Mouse (Mus musculus): Measurements from ENCODE around the gene Pspn. TPM values are rescaled to one million over a fixed set of nuclear protein-coding genes. Genes with fewer than 3 reads are reported as not detected.

Pspn gene
- polyA plus RNA-seq, 1 experiment from 2014 or later, result not detected

GRCm38 (mm10) chr17:56976531-56977390 lies 23.1 kb downstream of the Pspn start:
- Histone ChIP-seq H3K36me3 (no peaks in the 10 kb centered on the region), H3K9me3 (no peaks in the 10 kb centered on the region), H3K4me2 (no peak overlapping the region), H3K4me3 (no peak overlapping the region), H3K4me1 (no peaks in the 10 kb centered on the region), H3K27me3 (no peaks in the 10 kb centered on the region), H3K9ac (no peak overlapping the region), H3K27ac (no peak overlapping the region)
- ATAC-seq (ENCODE audit: borderline replicate concordance, extremely low read depth, low FRiP score, low TSS enrichment), result no peak
- 59% methylated on average over 8 of the region's 8 CpGs for WGBS

- no peak overlapping the region for H3K9ac ChIP-seq
- no peak for ATAC-seq (ENCODE audit: borderline replicate concordance, extremely low read depth, low FRiP score, low TSS enrichment)
- H3K9me3 ChIP-seq, result no peaks in the 10 kb centered on the region
- H3K4me1 ChIP-seq, result no peaks in the 10 kb centered on the region
- H3K4me3 ChIP-seq, result no peak overlapping the region
- H3K27me3 ChIP-seq, result no peaks in the 10 kb centered on the region
- no peak overlapping the region for H3K27ac ChIP-seq
- WGBS, result 62% methylated on average over 3 of the region's 3 CpGs
- H3K4me2 ChIP-seq, result no peak overlapping the region
- no peaks in the 10 kb centered on the region for H3K36me3 ChIP-seq
Observed at GRCm38 (mm10) chr17:56975391-56975790, 24.4 kb downstream of the Pspn start.

- Histone ChIP-seq H3K9me3 (no peaks in the 10 kb centered on the region), H3K4me2 (no peak overlapping the region), H3K4me3 (no peak overlapping the region), H3K4me1 (no peaks in the 10 kb centered on the region), H3K9ac (no peak overlapping the region), H3K36me3 (no peaks in the 10 kb centered on the region), H3K27ac (no peak overlapping the region), H3K27me3 (no peaks in the 10 kb centered on the region)
- 70% methylated on average over 5 of the region's 5 CpGs for WGBS
- no peak for ATAC-seq (ENCODE audit: borderline replicate concordance, extremely low read depth, low FRiP score, low TSS enrichment)
Observed at GRCm38 (mm10) chr17:56974708-56975240, 25.0 kb downstream of the Pspn start.

- no peak overlapping the region for H3K9ac ChIP-seq
- H3K4me2 ChIP-seq, result no peak overlapping the region
- H3K9me3 ChIP-seq, result no peaks in the 10 kb centered on the region
- no peak overlapping the region for H3K27ac ChIP-seq
- 56% methylated on average over 13 of the region's 14 CpGs for WGBS
- H3K27me3 ChIP-seq, result no peaks in the 10 kb centered on the region
- no peak overlapping the region for H3K4me3 ChIP-seq
- no peak for ATAC-seq (ENCODE audit: borderline replicate concordance, extremely low read depth, low FRiP score, low TSS enrichment)
- H3K36me3 ChIP-seq, result no peaks in the 10 kb centered on the region
- H3K4me1 ChIP-seq, result no peaks in the 10 kb centered on the region
Observed at GRCm38 (mm10) chr17:56973956-56974707, 25.7 kb downstream of the Pspn start.

GRCm38 (mm10) chr17:56970081-56970480 lies 29.7 kb downstream of the Pspn start:
- Histone ChIP-seq H3K36me3 (no peaks in the 10 kb centered on the region), H3K9ac (no peak overlapping the region), H3K27ac (no peak overlapping the region), H3K4me1 (no peaks in the 10 kb centered on the region), H3K4me3 (no peak overlapping the region), H3K9me3 (no peaks in the 10 kb centered on the region), H3K4me2 (no peak overlapping the region), H3K27me3 (no peaks in the 10 kb centered on the region)
- WGBS, result 59% methylated on average over 5 of the region's 5 CpGs
- ATAC-seq (ENCODE audit: borderline replicate concordance, extremely low read depth, low FRiP score, low TSS enrichment), result no peak

GRCm38 (mm10) chr17:56969321-56969720 lies 30.5 kb downstream of the Pspn start:
- 39% methylated on average over 3 of the region's 3 CpGs for WGBS
- no peak overlapping the region for H3K27ac ChIP-seq
- no peak for ATAC-seq (ENCODE audit: borderline replicate concordance, extremely low read depth, low FRiP score, low TSS enrichment)

GRCm38 (mm10) chr17:56963646-56964045 lies 36.2 kb downstream of the Pspn start:
- no peak for ATAC-seq (ENCODE audit: borderline replicate concordance, extremely low read depth, low FRiP score, low TSS enrichment)
- Histone ChIP-seq H3K9ac (no peak overlapping the region), H3K4me3 (no peak overlapping the region), H3K4me1 (no peaks in the 10 kb centered on the region), H3K4me2 (no peak overlapping the region), H3K36me3 (no peaks in the 10 kb centered on the region), H3K27ac (no peak overlapping the region), H3K27me3 (no peaks in the 10 kb centered on the region), H3K9me3 (no peaks in the 10 kb centered on the region)
- WGBS, result 65% methylated on average over 6 of the region's 6 CpGs

More at GRCm38 (mm10) chr17:56969321-56969720, 30.5 kb downstream of the Pspn start:
- Histone ChIP-seq H3K9me3 (no peaks in the 10 kb centered on the region), H3K27me3 (no peaks in the 10 kb centered on the region), H3K9ac (no peak overlapping the region), H3K36me3 (no peaks in the 10 kb centered on the region), H3K4me1 (no peaks in the 10 kb centered on the region), H3K4me3 (no peak overlapping the region), H3K4me2 (no peak overlapping the region)

- H3K9me3 ChIP-seq, result no peaks in the 10 kb centered on the region
- no peaks in the 10 kb centered on the region for H3K36me3 ChIP-seq
- ATAC-seq (ENCODE audit: borderline replicate concordance, extremely low read depth, low FRiP score, low TSS enrichment), result no peak
- no peak overlapping the region for H3K4me2 ChIP-seq
- 63% methylated on average over 5 of the region's 5 CpGs for WGBS
- no peaks in the 10 kb centered on the region for H3K27me3 ChIP-seq
- H3K4me3 ChIP-seq, result no peak overlapping the region
- H3K9ac ChIP-seq, result no peak overlapping the region
- H3K27ac ChIP-seq, result no peak overlapping the region
- H3K4me1 ChIP-seq, result no peaks in the 10 kb centered on the region
Observed at GRCm38 (mm10) chr17:56962642-56963405, 37.0 kb downstream of the Pspn start.

GRCm38 (mm10) chr17:56961880-56962279 lies 37.9 kb downstream of the Pspn start:
- Histone ChIP-seq H3K27me3 (no peaks in the 10 kb centered on the region), H3K4me2 (no peak overlapping the region), H3K27ac (no peak overlapping the region), H3K9ac (no peak overlapping the region), H3K9me3 (no peaks in the 10 kb centered on the region), H3K36me3 (no peaks in the 10 kb centered on the region), H3K4me3 (no peak overlapping the region), H3K4me1 (no peaks in the 10 kb centered on the region)
- 88% methylated on average over 4 of the region's 4 CpGs for WGBS
- ATAC-seq (ENCODE audit: borderline replicate concordance, extremely low read depth, low FRiP score, low TSS enrichment), result no peak

GRCm38 (mm10) chr17:56958667-56959066 lies 41.2 kb downstream of the Pspn start:
- Histone ChIP-seq H3K27me3 (no peaks in the 10 kb centered on the region), H3K4me1 (no peaks in the 10 kb centered on the region), H3K27ac (no peak overlapping the region), H3K9me3 (no peaks in the 10 kb centered on the region), H3K36me3 (no peaks in the 10 kb centered on the region), H3K9ac (no peak overlapping the region), H3K4me3 (no peak overlapping the region), H3K4me2 (no peak overlapping the region)
- no peak for ATAC-seq (ENCODE audit: borderline replicate concordance, extremely low read depth, low FRiP score, low TSS enrichment)
- WGBS, result 62% methylated on average over 4 of the region's 4 CpGs

GRCm38 (mm10) chr17:56957763-56958429 lies 41.9 kb downstream of the Pspn start:
- Histone ChIP-seq H3K27me3 (no peaks in the 10 kb centered on the region), H3K4me2 (no peak overlapping the region), H3K4me1 (no peaks in the 10 kb centered on the region), H3K9ac (no peak overlapping the region), H3K4me3 (no peak overlapping the region), H3K36me3 (no peaks in the 10 kb centered on the region), H3K9me3 (no peaks in the 10 kb centered on the region), H3K27ac (no peak overlapping the region)
- ATAC-seq (ENCODE audit: borderline replicate concordance, extremely low read depth, low FRiP score, low TSS enrichment), result peak; percentile 63; the same call in 1 of the 2 replicates
- 20% methylated on average over 11 of the region's 11 CpGs for WGBS

All from lung, embryonic 15.5 days (tissue).